Mouse (Mus musculus): ENCODE data around the gene Rassf2.
A peak's percentile ranks its signal among the peaks of the same experiment; 100 is the strongest.

Rassf2 gene

GRCm38 (mm10) chr2:132034590-132035469, 4.8 kb upstream of the Rassf2 start:
- DNase-seq (ENCODE audit: low spot score): no peak

GRCm38 (mm10) chr2:132031364-132032095, 1.5 kb upstream of the Rassf2 start:
- DNase-seq (ENCODE audit: low spot score): no peak

GRCm38 (mm10) chr2:132030418-132031363, 633 bp upstream of the Rassf2 start:
- peak; percentile 61 for DNase-seq (ENCODE audit: low spot score)

GRCm38 (mm10) chr2:132028894-132029605, 1.0 kb downstream of the Rassf2 start:
- peak; percentile 66 for DNase-seq (ENCODE audit: low spot score)

- DNase-seq (ENCODE audit: low spot score): no peak
Observed at GRCm38 (mm10) chr2:132028107-132028506, 2.0 kb downstream of the Rassf2 start.

- no peak for DNase-seq (ENCODE audit: low spot score)
Observed at GRCm38 (mm10) chr2:132027366-132027765, 2.7 kb downstream of the Rassf2 start.

- DNase-seq (ENCODE audit: low spot score): no peak
Observed at GRCm38 (mm10) chr2:132024028-132024427, 6.0 kb downstream of the Rassf2 start.

- DNase-seq (ENCODE audit: low spot score): no peak
Observed at GRCm38 (mm10) chr2:132022621-132023020, 7.4 kb downstream of the Rassf2 start.

- DNase-seq (ENCODE audit: low spot score): no peak
Observed at GRCm38 (mm10) chr2:132021616-132022015, 8.4 kb downstream of the Rassf2 start.

- no peak for DNase-seq (ENCODE audit: low spot score)
Observed at GRCm38 (mm10) chr2:132020991-132021541, 9.0 kb downstream of the Rassf2 start.

- DNase-seq (ENCODE audit: low spot score): no peak
Observed at GRCm38 (mm10) chr2:132020420-132020819, 9.6 kb downstream of the Rassf2 start.

- DNase-seq (ENCODE audit: low spot score): no peak
Observed at GRCm38 (mm10) chr2:132019372-132019811, 10.7 kb downstream of the Rassf2 start.

- no peak for DNase-seq (ENCODE audit: low spot score)
Observed at GRCm38 (mm10) chr2:132018156-132018555, 11.9 kb downstream of the Rassf2 start.

- DNase-seq (ENCODE audit: low spot score): peak; percentile 49
Observed at GRCm38 (mm10) chr2:132017611-132018010, 12.4 kb downstream of the Rassf2 start.

GRCm38 (mm10) chr2:132016034-132016433, 14.0 kb downstream of the Rassf2 start:
- no peak for DNase-seq (ENCODE audit: low spot score)

- DNase-seq (ENCODE audit: low spot score): no peak
Observed at GRCm38 (mm10) chr2:132013152-132013551, 16.9 kb downstream of the Rassf2 start.

- no peak for DNase-seq (ENCODE audit: low spot score)
Observed at GRCm38 (mm10) chr2:132010781-132011180, 19.3 kb downstream of the Rassf2 start.

GRCm38 (mm10) chr2:132008186-132008585, 21.9 kb downstream of the Rassf2 start:
- no peak for DNase-seq (ENCODE audit: low spot score)

GRCm38 (mm10) chr2:132007475-132007819, 22.6 kb downstream of the Rassf2 start:
- DNase-seq (ENCODE audit: low spot score): no peak

GRCm38 (mm10) chr2:132006561-132007474, 23.2 kb downstream of the Rassf2 start:
- no peak for DNase-seq (ENCODE audit: low spot score)
